Mouse (Mus musculus): ENCODE measurements around the gene Eno3. TPM values are rescaled to one million over a fixed set of nuclear protein-coding genes. Genes with fewer than 3 reads are reported as not detected.

Gene Eno3
- polyA plus RNA-seq, 1 experiment from 2014 or later: 7.8 TPM

GRCm38 (mm10) chr11:70683640-70684039 is 26.6 kb downstream of the Eno3 start:
- no peak overlapping the region for H3K4me3 ChIP-seq (replicated peaks; ENCODE audit: low read length)
- peaks cover 25% of the 10 kb centered on the region for H3K4me1 ChIP-seq (replicated peaks; ENCODE audit: control insufficient read depth, insufficient read depth, low read length)
- WGBS: 90% methylated on average over 5 of the region's 5 CpGs
- H3K9me3 ChIP-seq (ENCODE audit: control insufficient read depth, low read length): no peaks in the 10 kb centered on the region
- no peak overlapping the region for H3K4me2 ChIP-seq (replicated peaks)
- no peak overlapping the region for H3K27ac ChIP-seq
- H3K36me3 ChIP-seq (replicated peaks; ENCODE audit: control insufficient read depth, insufficient read depth): peaks cover 58% of the 10 kb centered on the region
- no peaks in the 10 kb centered on the region for H3K27me3 ChIP-seq (ENCODE audit: control insufficient read depth, insufficient read depth, low read length)
- ATAC-seq (ENCODE audit: low FRiP score) (no peak), DNase-seq (ENCODE audit: low spot score) (no peak)
- no peak overlapping the region for H3K9ac ChIP-seq

- ATAC-seq (ENCODE audit: low FRiP score): peak; percentile 55
- Histone ChIP-seq H3K4me2 (replicated peaks) (peak overlapping the region; percentile 82), H3K9ac (peak overlapping the region; percentile 84), H3K9me3 (ENCODE audit: control insufficient read depth, low read length) (no peaks in the 10 kb centered on the region), H3K4me1 (replicated peaks; ENCODE audit: control insufficient read depth, insufficient read depth, low read length) (peaks cover 28% of the 10 kb centered on the region), H3K27ac (peak overlapping the region; percentile 85), H3K36me3 (replicated peaks; ENCODE audit: control insufficient read depth, insufficient read depth) (peaks cover 35% of the 10 kb centered on the region), H3K4me3 (replicated peaks; ENCODE audit: low read length) (peak overlapping the region; percentile 76), H3K27me3 (ENCODE audit: control insufficient read depth, insufficient read depth, low read length) (no peaks in the 10 kb centered on the region)
- WGBS: 5% methylated on average over 14 of the region's 16 CpGs
- DNase-seq (ENCODE audit: low spot score): peak; percentile 42
Measured at GRCm38 (mm10) chr11:70686901-70687566, 30.0 kb downstream of the Eno3 start.

GRCm38 (mm10) chr11:70687601-70688199 is 30.7 kb downstream of the Eno3 start, which contains the start of gene Camta2:
Camta2 (minus strand) TSS chr11:70688105.
- Histone ChIP-seq H3K27ac (peak within 1 kb of the TSS; percentile 85), H3K27me3 (ENCODE audit: control insufficient read depth, insufficient read depth, low read length) (no peaks in the 10 kb centered on the region), H3K4me3 (replicated peaks; ENCODE audit: low read length) (peak within 1 kb of the TSS; percentile 76), H3K36me3 (replicated peaks; ENCODE audit: control insufficient read depth, insufficient read depth) (peaks cover 28% of the 10 kb centered on the region), H3K4me2 (replicated peaks) (peak within 1 kb of the TSS; percentile 82), H3K9ac (peak within 1 kb of the TSS; percentile 84), H3K9me3 (ENCODE audit: control insufficient read depth, low read length) (no peaks in the 10 kb centered on the region), H3K4me1 (replicated peaks; ENCODE audit: control insufficient read depth, insufficient read depth, low read length) (peaks cover 22% of the 10 kb centered on the region)
- WGBS: under 1% methylated on average over 54 of the region's 55 CpGs
- ATAC-seq (ENCODE audit: low FRiP score) (peak; percentile 85), DNase-seq (ENCODE audit: low spot score) (peak; percentile 78)

- Histone ChIP-seq H3K27ac (peak overlapping the region; percentile 85), H3K4me1 (replicated peaks; ENCODE audit: control insufficient read depth, insufficient read depth, low read length) (peaks cover 21% of the 10 kb centered on the region), H3K9ac (peak overlapping the region; percentile 84), H3K27me3 (ENCODE audit: control insufficient read depth, insufficient read depth, low read length) (no peaks in the 10 kb centered on the region), H3K4me2 (replicated peaks) (peak overlapping the region; percentile 82), H3K36me3 (replicated peaks; ENCODE audit: control insufficient read depth, insufficient read depth) (peaks cover 22% of the 10 kb centered on the region), H3K4me3 (replicated peaks; ENCODE audit: low read length) (peak overlapping the region; percentile 76), H3K9me3 (ENCODE audit: control insufficient read depth, low read length) (no peaks in the 10 kb centered on the region)
- DNase-seq (ENCODE audit: low spot score) (no peak), ATAC-seq (ENCODE audit: low FRiP score) (no peak)
- 12% methylated on average over 8 of the region's 8 CpGs for WGBS
Measured at GRCm38 (mm10) chr11:70688372-70688771, 31.4 kb downstream of the Eno3 start.

GRCm38 (mm10) chr11:70689578-70689977 is 32.6 kb downstream of the Eno3 start:
- Histone ChIP-seq H3K4me3 (replicated peaks; ENCODE audit: low read length) (no peak overlapping the region), H3K36me3 (replicated peaks; ENCODE audit: control insufficient read depth, insufficient read depth) (peaks cover 11% of the 10 kb centered on the region), H3K27ac (no peak overlapping the region), H3K9ac (no peak overlapping the region), H3K4me2 (replicated peaks) (no peak overlapping the region), H3K4me1 (replicated peaks; ENCODE audit: control insufficient read depth, insufficient read depth, low read length) (peaks cover 21% of the 10 kb centered on the region), H3K27me3 (ENCODE audit: control insufficient read depth, insufficient read depth, low read length) (no peaks in the 10 kb centered on the region), H3K9me3 (ENCODE audit: control insufficient read depth, low read length) (no peaks in the 10 kb centered on the region)
- ATAC-seq (ENCODE audit: low FRiP score) (no peak), DNase-seq (ENCODE audit: low spot score) (no peak)
- 66% methylated on average over 4 of the region's 4 CpGs for WGBS

GRCm38 (mm10) chr11:70693504-70693903 is 36.5 kb downstream of the Eno3 start:
- H3K36me3 ChIP-seq (replicated peaks; ENCODE audit: control insufficient read depth, insufficient read depth): no peaks in the 10 kb centered on the region
- H3K9ac ChIP-seq: no peak overlapping the region
- ATAC-seq (ENCODE audit: low FRiP score) (no peak), DNase-seq (ENCODE audit: low spot score) (no peak)
- WGBS: 74% methylated on average over 3 of the region's 3 CpGs
- H3K9me3 ChIP-seq (ENCODE audit: control insufficient read depth, low read length): no peaks in the 10 kb centered on the region
- H3K4me1 ChIP-seq (replicated peaks; ENCODE audit: control insufficient read depth, insufficient read depth, low read length): peaks cover 6% of the 10 kb centered on the region
- no peak overlapping the region for H3K4me2 ChIP-seq (replicated peaks)
- no peaks in the 10 kb centered on the region for H3K27me3 ChIP-seq (ENCODE audit: control insufficient read depth, insufficient read depth, low read length)
- no peak overlapping the region for H3K4me3 ChIP-seq (replicated peaks; ENCODE audit: low read length)
- H3K27ac ChIP-seq: no peak overlapping the region

GRCm38 (mm10) chr11:70697376-70697775 is 40.4 kb downstream of the Eno3 start:
- no peak overlapping the region for H3K27ac ChIP-seq
- ATAC-seq (ENCODE audit: low FRiP score) (no peak), DNase-seq (ENCODE audit: low spot score) (no peak)
- 79% methylated on average over 3 of the region's 3 CpGs for WGBS
- H3K9me3 ChIP-seq (ENCODE audit: control insufficient read depth, low read length): no peaks in the 10 kb centered on the region
- H3K9ac ChIP-seq: no peak overlapping the region
- H3K36me3 ChIP-seq (replicated peaks; ENCODE audit: control insufficient read depth, insufficient read depth): no peaks in the 10 kb centered on the region; the same call in 1 of the 2 replicates
- no peak overlapping the region for H3K4me2 ChIP-seq (replicated peaks)
- no peak overlapping the region for H3K4me3 ChIP-seq (replicated peaks; ENCODE audit: low read length)
- no peaks in the 10 kb centered on the region for H3K27me3 ChIP-seq (ENCODE audit: control insufficient read depth, insufficient read depth, low read length)
- H3K4me1 ChIP-seq (replicated peaks; ENCODE audit: control insufficient read depth, insufficient read depth, low read length): peaks cover 18% of the 10 kb centered on the region

- Histone ChIP-seq H3K27ac (no peak overlapping the region), H3K4me1 (replicated peaks; ENCODE audit: control insufficient read depth, insufficient read depth, low read length) (peaks cover 21% of the 10 kb centered on the region), H3K9me3 (ENCODE audit: control insufficient read depth, low read length) (no peaks in the 10 kb centered on the region), H3K4me2 (replicated peaks) (0 out of 2 replicates have a peak overlapping the region, but pooled peaks have one; percentile 91), H3K4me3 (replicated peaks; ENCODE audit: low read length) (no peak overlapping the region), H3K9ac (no peak overlapping the region), H3K27me3 (ENCODE audit: control insufficient read depth, insufficient read depth, low read length) (no peaks in the 10 kb centered on the region), H3K36me3 (replicated peaks; ENCODE audit: control insufficient read depth, insufficient read depth) (peaks cover 6% of the 10 kb centered on the region)
- ATAC-seq (ENCODE audit: low FRiP score) (no peak), DNase-seq (ENCODE audit: low spot score) (no peak)
- 79% methylated on average over 2 of the region's 2 CpGs for WGBS
Measured at GRCm38 (mm10) chr11:70699051-70699450, 42.0 kb downstream of the Eno3 start.

GRCm38 (mm10) chr11:70699722-70700556 is 42.9 kb downstream of the Eno3 start, which contains the start of the genes Inca1 and Kif1c:
Inca1 (minus strand) TSS chr11:70700155.
Kif1c (plus strand) TSS chr11:70700548.
- ATAC-seq (ENCODE audit: low FRiP score) (peak; percentile 95), DNase-seq (ENCODE audit: low spot score) (peak; percentile 94)
- Histone ChIP-seq H3K9me3 (ENCODE audit: control insufficient read depth, low read length) (no peaks in the 10 kb centered on the region), H3K4me2 (replicated peaks) (peak within 1 kb of the TSS; percentile 91), H3K27me3 (ENCODE audit: control insufficient read depth, insufficient read depth, low read length) (no peaks in the 10 kb centered on the region), H3K4me3 (replicated peaks; ENCODE audit: low read length) (peak within 1 kb of the TSS; percentile 99), H3K27ac (peak within 1 kb of the TSS; percentile 95), H3K36me3 (replicated peaks; ENCODE audit: control insufficient read depth, insufficient read depth) (peaks cover 14% of the 10 kb centered on the region), H3K4me1 (replicated peaks; ENCODE audit: control insufficient read depth, insufficient read depth, low read length) (peaks cover 21% of the 10 kb centered on the region), H3K9ac (peak within 1 kb of the TSS; percentile 95)
- WGBS: 1% methylated on average over 69 of the region's 69 CpGs

Data from hindbrain, embryonic 14.5 days (tissue).